Mouse (Mus musculus) frontal cortex, postnatal 14 days (tissue): ENCODE results near the gene Gpatch8.

Experiments
- DNase-seq, 2 experiments: peaks; one replicate each; pipeline ENCODE4 v3.0.0; 2022; ENCODE audit warnings: low spot score in 2 of 2

The Gpatch8 gene

DNA sequence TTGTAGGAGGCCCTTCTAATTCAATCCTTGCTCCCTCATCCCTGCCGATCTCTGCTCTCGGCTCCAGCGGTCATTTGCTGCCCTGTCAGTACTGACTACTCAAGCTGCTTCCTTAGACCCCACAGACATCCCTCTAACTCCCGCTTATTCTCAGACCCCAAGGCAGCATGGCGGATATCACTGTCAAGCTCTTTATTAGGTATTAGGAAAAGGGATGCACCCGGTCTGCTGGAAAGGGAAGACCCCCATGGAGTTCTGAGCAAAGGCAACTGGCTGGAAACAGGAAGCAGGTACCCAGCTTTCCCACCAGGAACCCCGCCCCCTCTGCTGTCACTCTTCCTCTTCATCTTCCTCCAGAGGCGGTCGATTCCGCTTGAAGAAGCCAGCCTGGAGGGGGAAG, 103.1 kb downstream of the Gpatch8 start:
- no peak for DNase-seq

DNA sequence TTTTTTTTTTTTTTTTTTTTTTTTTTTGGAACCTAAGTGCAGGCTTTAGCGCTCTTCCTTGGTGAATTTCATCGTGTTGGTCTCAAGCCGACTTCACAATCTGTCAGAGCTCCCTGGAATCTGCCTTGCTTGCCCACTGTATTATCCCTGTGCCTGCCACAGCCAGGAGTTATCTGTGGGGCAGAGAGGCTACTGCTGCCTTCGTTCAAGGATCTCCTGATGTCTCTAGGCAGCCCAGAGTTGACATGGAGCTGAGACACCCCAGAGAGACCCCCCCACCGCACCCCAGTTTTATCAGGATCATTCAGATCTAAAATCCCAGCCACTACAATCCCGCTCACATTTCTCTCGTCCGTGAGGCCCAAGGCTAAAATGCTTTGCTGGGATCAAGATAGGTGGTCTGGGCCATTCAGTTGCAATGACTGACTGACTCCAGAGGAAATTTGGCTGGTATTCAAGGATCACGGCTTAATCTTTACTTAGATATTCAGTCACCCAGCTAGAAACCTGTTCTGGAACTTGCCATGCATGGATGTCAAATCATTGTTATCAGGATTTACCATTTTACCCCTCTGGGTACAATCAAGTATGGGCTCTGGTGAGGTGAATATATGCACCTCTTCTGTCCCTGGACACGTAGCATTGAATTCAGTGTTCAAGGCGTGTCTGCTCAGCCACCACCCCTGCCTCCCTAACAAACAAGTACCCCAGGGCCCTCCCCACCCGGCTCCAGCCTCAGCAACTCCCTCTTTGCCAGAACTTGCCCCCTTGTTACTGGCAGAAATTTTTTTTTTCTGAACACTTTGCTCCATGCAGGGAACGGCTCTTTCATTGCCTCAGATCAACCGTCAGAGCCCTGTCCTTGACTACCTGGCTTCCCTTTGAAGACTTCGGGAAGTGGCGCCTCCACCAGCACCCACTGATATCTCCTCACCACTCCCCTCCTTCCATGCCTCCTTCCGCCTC, 106.9 kb downstream of the Gpatch8 start:
- DNase-seq = no peak

DNA sequence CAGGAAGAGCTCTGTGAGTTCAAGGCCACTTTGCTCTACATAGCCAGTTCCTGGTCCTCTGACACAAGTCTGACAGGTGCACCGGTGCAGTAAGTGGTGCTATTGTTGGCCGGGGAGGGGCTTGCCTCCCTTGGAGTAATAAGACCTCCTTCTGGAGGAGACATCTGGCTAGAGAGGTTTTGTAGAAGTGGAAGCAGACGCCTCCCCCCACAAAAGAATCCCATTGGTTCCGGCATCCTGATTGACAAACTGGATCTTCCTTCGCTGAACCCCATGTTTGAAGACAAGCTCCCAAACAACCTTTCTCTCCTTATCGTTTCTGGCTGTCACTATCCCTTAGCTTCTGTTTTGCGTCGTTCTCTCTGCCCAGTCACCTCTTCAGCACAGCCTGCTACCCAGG, 107.9 kb downstream of the Gpatch8 start:
- no peak for DNase-seq

- DNase-seq = peak in 1 of 2 experiments; percentile 68
Observed at GRCm38 (mm10) chr11:102447497-102447896, 108.7 kb downstream of the Gpatch8 start, which contains the start of gene Fam171a2. Fam171a2 (minus strand) TSS chr11:102447682.

DNA sequence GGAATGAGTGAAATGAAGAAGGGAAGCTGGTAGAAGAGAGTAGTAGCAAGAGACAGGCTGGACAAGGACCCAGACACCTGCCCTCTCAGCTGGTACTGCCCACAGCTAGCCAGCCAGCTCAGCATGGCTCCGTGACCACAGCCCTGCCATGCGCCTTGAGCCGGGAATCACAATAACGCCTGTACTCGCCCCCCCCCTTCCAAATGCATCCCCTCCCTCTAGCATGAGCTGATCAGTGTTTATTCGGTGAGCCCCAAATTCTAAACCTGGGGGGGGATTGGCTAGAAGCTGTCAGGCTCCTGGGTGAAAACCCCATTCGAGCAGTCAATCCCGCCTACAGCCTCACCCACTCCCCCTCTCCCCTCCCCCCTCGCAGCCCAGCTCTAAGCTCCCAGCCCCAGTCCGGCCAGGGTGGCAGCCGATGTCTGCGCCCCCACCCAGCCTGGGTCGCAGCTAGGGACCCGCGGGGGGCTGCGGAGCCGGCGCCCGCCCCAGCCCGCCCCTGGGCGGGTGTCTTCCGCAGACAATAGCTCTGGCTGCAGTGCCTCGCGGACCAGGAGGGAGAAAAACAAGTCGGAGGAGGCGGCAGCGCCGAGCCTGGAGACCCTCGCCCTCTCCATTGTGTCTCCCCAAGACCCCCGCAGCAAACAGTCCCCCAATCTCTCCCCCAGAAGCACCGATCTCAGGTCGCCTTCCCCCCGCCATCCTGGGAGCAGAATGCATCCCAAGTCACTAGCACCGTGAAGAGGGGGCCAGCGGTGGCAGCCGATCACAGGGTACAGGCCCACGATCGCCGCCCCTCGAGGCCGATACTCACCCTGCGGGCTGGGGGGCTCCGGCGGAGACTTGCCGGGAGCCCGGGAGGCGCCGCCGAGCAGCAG, 109.4 kb downstream of the Gpatch8 start:
- DNase-seq = no peak

GRCm38 (mm10) chr11:102445891-102446361, 110.3 kb downstream of the Gpatch8 start:
- DNase-seq = no peak

DNA sequence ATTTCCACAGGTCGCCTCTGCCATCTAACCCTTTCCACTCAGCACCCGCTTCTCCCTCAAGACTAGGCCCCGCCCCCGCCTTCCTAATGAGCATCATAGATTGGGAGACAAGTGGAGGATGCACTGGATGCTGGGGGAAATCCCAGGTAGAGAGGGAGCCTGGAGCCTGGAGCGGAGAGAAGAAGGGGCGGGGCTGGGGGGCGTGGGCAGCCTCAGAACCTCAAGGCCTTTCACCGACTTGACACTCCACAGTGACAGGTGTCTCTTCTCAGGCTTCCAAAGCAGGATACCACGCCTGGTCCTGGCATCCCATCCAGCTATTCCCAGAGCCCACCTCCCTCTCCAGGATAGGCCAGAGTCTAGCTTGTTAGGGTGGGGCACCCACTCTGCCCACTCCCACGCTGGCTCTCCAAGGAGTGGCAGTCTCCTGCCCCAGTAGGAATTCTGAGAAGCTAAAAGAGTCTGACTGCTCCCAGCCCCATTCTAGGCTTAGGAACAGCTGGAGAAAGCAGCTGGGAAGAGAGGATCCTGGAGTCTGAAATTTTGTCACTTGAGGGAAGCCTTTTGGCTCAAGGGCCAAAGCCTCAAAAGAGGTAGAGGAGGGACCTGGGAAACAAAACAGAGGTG, 110.8 kb downstream of the Gpatch8 start:
- DNase-seq = no peak

- DNase-seq = no peak
Observed at GRCm38 (mm10) chr11:102444781-102445180, 111.4 kb downstream of the Gpatch8 start.

DNA sequence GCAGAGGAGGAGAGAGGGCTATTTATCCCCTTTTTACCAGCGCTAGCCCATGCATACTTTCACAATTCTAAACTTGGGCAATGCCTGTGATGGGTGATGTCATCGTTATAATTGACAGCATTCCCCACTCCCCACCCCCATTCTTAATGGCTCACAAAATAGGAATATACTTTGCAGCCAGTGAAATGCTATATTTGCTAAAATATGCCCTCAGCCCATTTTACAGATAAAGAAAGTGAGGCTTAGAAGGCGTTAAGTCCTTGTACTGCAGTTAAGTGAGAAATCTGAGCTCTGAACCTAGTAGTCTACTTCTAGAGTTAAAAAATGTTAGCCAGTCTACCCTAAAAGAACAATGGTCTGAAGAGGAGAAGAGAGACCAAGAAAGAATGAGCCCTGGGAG, 111.9 kb downstream of the Gpatch8 start:
- DNase-seq = no peak

GRCm38 (mm10) chr11:102443740-102444139, 112.5 kb downstream of the Gpatch8 start:
- no peak for DNase-seq

DNA sequence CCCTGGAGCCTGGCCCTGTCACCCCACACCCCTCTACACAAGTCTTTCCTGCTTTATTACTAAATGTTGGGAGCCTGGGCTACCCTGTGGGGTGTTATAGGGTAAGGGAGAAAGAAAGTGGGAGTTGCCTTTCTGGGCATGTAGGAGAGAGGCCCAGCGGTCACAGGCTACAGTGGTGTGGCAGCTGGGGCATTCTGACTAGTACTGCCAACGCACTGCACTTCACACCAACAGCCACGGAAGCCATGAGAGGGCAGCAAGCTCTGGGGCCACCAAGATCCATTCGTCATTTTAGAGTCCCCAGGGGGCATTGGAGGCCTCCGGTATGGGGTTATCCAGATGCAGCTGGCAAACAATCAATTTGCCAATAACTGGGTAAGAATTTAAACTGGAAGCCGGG, 114.1 kb downstream of the Gpatch8 start:
- no peak for DNase-seq

- no peak for DNase-seq
Observed at GRCm38 (mm10) chr11:102441434-102441833, 114.8 kb downstream of the Gpatch8 start.

- DNase-seq = no peak
Observed at GRCm38 (mm10) chr11:102440255-102440654, 115.9 kb downstream of the Gpatch8 start.

DNA sequence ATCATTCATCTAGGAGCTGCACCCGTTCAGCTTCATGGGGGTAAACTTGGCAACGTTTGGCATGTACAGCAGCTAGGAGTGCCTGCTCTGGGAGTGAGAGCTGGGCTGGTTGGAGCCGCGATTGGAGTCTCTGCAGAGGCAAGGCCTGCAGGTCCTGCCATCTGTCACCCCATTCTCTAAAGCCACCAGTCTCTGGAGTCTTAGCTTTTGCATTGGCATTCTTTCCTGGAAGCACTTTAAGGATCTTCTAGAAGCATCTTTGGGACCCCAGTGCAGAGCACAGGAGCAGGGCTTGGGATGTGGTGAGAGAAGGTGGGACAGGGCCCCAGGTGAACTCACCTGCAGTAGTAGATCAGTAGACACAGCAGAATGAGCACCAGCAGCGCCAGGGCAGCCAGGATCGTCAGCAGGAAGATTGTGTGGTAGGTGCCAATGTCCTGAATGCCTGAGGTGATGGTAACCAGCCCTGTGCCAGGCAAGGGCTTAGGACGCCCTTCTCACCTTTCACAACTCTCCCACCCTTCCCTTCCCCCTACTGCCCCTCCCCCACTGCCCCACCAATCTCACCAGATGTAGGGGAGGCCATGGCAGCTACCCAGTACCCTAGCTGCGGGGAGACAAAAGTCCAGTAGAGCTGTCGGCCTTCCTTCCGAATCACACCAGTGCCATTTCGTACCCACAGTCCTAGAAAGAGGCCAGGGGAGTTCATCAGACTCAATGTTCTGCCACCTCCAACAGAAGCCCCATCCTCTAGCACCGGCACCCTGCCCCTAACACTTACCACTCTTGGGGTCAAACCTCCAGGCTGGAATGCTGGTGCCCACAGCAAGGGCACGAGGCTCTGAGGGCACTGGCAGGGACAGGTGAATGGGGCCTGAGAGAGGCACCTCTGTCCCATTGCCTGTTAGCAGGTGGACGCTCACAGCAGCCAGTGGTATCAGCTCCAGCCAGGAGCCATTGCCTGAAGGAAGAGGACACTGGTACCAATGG, 116.8 kb downstream of the Gpatch8 start:
- DNase-seq = peak in 1 of 2 experiments; percentile 16

GRCm38 (mm10) chr11:102438212-102439092, 117.7 kb downstream of the Gpatch8 start:
- peak; percentile 62 to 80 for DNase-seq

- peak; percentile 50 to 60 for DNase-seq
Observed at GRCm38 (mm10) chr11:102437120-102438061, 118.8 kb downstream of the Gpatch8 start.

- DNase-seq = peak in 1 of 2 experiments; percentile 23
Observed at GRCm38 (mm10) chr11:102436471-102436790, 119.8 kb downstream of the Gpatch8 start.

GRCm38 (mm10) chr11:102435754-102436470, 120.3 kb downstream of the Gpatch8 start:
- DNase-seq = peak; percentile 19 to 29
